Mouse (Mus musculus) heart, postnatal 4 days (tissue): ENCODE data around the gene Sec61g. TPM values are rescaled to one million over a fixed set of nuclear protein-coding genes. Genes with fewer than 3 reads are reported as not detected.
"Not testable (repeated sequence)": the region's sequence is repeated elsewhere in the genome, so short reads cannot be mapped to it uniquely, and the experiment has no call there.

ENCODE experiments used
- DNase-seq: peaks from one replicate; pipeline ENCODE4 v3.0.0; 2021
- total RNA-seq, 2 experiments: library from RNA; stranded (reverse); gene quantifications; 2 replicates each; pipeline ENCODE4 v1.2.3; 2021

Sec61g gene
- 1 to 10 TPM; 4.6 to 5.4 TPM for total RNA-seq

DNA sequence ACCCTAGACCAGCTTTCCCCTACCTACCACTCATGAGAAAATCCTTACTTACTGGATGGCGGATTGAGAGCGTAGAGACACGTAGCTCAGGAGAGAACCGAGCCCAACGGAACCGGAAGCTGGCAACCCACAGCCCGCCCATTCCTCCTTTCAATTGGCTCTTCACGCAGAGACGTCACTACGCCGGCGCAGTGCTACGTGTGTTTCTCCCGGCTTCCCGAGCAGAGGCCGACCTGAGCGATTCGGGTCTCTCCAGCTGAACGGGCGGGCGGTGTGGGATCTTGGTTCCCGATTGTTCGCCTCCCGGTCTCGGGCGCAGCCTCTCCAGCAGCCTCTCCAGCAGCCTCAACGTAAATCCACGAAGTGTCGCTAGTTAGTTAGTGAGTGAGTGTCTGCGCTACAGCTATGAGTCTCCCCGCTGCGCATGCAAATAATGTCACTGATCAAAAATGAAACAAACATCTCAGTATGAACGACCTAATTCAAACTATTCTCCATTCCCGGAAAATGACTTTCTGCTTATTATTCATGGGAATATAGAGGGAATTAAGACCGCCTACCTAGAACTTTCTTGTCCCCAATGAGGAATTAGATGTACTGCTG lies at the start of gene Sec61g:
Gene Sec61g, minus strand, starts transcription at position 433 of the 603 bp plus-strand sequence.
- peak; percentile 93 for DNase-seq

- DNase-seq, result peak; percentile 14
Measured at GRCm38 (mm10) chr11:16546421-16547163, 38.3 kb upstream of the Sec61g start.

DNA sequence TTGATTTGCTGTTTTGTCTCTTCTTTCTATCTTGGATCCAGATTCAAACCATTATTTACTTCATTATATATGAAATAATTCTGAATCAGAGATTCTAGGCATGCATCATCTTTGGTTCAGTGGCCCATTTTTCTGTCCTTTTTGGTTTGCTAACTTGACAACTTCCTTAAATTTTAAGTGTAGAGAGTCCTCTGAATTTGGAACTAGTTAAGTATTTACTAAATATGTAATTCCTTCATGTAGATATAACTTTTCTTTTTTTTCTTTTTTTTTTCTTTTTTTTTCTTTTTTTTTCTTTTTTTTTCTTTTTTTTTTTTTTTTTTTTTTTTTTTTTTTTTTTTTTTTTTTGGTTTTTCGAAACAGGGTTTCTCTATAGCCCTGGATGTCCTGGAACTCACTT lies 29.1 kb upstream of the Sec61g start:
- no peak for DNase-seq

GRCm38 (mm10) chr11:16534582-16535553 lies 26.6 kb upstream of the Sec61g start:
- DNase-seq, result no peak

DNA sequence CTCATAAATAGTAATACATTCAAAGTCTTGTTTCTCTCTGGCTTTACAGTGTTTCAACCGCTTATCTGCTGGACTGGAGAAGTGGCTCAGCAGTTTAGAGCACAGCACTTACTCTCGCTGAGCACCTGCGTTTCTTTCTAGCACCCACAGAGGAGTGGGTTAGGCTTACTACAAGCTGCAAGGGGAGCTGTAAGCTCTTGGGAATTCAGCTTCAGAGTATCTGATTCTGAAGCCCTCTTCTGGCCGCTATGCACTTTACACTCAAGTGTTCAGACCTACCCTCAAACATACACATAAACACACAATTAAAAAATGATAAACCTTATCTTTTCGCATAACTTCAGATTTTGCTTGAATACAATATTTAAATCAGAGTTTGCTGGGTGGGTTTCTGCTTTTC lies 24.6 kb upstream of the Sec61g start:
- no peak for DNase-seq

DNA sequence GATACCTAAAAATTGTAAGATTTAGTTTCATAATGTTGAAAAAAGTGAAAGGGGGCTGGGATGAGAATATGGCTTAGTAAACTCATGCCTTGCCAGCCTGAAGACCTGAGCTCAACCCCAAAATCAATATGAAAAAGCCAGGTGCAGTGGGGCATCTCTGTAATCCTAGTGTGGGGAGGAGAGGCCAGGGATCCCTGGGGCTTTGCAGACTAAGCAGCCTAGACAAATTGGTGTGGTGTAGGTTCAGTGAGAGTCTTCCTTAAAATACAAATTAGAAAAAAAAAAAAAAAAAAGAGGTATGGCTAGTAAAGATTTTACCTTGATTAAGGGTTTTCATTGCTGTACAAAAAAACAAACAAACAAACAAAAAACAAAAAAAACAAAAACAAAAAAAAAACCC lies 20.6 kb upstream of the Sec61g start:
- no peak for DNase-seq

- DNase-seq, result no peak
Measured at GRCm38 (mm10) chr11:16528391-16528790, 20.1 kb upstream of the Sec61g start.

- DNase-seq, result no peak
Measured at GRCm38 (mm10) chr11:16527743-16528142, 19.5 kb upstream of the Sec61g start.

- no peak for DNase-seq
Measured at GRCm38 (mm10) chr11:16526467-16526866, 18.2 kb upstream of the Sec61g start.

GRCm38 (mm10) chr11:16525724-16526123 lies 17.4 kb upstream of the Sec61g start:
- no peak for DNase-seq

- DNase-seq, result peak; percentile 34
Measured at GRCm38 (mm10) chr11:16524917-16525640, 16.8 kb upstream of the Sec61g start.

DNA sequence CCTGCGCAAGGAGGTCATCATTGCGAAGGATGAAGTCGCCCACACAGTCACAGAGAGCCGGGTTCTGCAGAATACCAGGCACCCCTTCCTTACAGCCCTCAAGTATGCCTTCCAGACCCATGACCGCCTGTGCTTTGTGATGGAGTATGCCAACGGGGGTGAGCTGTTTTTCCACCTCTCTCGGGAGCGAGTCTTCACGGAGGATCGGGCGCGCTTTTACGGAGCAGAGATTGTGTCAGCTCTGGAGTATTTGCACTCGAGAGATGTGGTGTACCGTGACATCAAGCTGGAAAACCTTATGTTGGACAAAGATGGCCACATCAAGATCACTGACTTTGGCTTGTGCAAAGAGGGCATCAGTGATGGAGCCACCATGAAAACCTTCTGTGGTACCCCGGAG lies 6.8 kb upstream of the Sec61g start:
- not testable (repeated sequence) for DNase-seq

DNA sequence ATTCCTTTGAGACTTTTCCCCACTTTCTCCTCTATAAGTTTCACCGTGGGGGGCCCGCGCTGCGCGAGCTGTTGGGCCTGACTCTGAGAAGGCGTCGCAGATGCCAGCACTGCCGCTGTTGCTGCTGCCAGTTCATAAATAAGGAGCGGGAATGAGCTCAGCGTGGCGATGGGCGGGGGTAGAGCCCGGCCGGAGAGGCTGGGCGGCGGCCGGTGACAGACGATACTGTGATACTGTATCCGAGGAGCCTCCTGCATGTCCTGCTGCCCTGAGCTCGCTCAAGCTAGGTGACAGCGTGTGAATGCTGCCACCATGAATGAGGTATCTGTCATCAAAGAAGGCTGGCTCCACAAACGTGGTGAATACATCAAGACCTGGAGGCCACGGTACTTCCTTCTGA lies 5.9 kb upstream of the Sec61g start:
- not testable (repeated sequence) for DNase-seq

DNA sequence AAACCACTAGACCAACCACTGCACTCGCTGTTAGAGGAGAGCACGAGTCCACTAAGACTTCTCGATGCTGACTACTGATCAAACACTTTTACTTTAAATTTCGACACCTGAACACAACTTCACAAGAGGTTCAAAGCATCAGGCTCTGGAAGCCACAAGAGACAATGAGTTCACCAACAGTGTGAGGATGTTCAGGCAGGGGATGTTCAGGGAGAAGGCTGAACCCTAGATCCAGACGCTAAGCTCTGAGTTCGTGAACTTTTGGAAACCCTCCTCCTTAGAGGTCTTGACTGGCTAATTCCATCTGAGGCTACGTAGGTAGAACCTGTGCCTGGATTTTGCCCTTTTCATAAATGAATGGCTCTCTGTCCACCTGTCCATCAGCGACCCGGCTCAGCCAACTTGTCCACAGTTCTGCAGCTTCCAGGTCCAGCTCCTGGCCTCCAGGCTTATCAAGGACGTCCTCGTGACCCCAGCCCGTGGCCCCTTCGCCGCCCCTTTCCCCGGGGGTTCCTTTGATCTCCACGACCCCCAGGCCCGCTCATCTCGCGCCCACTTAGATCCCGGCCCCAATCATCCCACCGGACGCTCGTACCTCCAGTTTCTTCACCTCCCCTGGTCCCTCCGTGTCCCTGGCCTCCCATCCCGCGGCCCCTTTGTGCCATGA lies 766 bp downstream of the Sec61g start:
- no peak for DNase-seq

DNA sequence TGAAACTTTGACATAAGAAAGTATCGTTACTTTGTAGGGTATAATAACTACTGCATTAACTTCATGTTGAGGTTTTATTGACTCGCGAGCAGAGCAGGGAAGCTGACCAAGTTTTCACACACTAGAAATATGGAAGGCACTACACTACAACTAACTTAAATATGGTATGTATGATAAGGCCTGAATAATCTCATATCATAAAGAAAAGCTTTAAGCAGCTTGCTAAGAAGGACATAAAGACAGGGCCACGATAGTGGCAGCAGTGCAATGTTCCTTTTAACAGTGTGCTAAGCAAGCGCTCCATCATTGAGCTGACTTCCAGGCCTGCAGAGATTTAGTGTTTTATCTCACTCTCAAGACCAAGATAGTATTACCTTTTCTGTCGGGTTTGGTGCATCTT lies 2.3 kb downstream of the Sec61g start:
- DNase-seq, result no peak

GRCm38 (mm10) chr11:16503150-16503549 lies 5.1 kb downstream of the Sec61g start:
- DNase-seq, result no peak

DNA sequence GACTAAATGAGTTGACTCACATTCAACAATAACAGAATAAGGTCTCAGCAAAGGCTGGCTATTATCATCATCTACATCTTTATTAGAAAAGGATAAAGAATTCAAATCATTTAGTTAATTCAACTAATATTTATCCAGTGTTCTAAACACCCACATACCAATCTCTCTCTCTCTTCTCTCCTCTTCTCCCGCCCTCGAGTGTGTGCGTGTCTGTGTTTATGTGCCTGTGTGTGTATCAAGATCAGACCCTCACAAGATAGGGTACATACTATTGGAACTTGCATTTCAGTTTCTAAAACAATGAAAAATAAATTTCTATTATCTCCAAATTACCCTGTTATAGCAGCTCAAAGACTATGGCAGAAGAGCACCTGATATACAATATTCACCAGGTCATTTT lies 5.5 kb downstream of the Sec61g start:
- DNase-seq, result no peak

DNA sequence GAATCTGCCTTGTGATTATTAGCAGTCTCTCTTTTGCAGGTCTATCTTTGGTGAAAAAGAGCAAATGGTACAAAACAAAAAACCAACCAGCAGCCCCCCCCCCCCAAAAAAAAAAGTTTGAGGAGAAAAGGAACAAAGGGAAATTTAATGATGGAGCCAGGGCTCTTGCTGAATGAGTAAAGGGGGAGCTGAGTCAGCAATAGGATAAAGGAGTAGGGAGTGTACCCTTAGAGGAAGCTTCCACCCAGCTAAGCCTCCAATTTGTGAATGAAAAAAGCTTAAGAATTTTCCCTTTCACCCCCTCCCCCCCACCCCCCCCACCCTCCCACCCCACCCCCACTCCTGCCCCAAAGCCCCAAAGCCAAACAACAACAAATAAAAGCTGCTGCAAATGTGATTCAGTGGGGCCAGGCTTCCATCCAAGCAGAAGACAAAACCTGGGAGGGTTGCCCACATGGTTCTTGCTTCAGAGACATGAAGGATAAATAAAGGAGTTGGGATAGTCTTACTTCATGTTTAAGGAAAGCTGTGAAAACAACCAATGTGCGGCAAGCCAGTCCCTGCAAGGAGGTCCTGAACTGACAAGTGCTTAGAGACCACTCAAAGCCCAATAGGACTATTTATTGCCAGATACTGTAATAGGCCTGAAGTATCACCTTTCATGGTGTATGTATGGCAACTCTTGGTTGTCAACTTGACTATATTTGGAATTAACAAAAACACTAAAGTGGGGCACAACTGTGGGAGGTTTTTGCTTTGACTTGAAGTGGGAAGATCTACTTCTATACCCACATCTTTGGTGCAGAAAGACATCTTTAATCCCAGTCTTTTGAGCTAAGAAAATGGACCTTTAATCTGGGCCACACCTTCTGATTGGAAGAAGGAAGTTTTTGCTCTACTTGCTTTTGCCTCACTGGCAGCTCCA lies 9.3 kb downstream of the Sec61g start:
- no peak for DNase-seq
